Mouse (Mus musculus) spleen, postnatal 10 days (tissue): ENCODE data around the gene Map1lc3b.

Experiments
- DNase-seq, 2 experiments: peaks; one replicate each; pipeline ENCODE4 v3.0.0; 2021 to 2022; ENCODE audit warnings: low spot score in 2 of 2

Gene Map1lc3b

DNA sequence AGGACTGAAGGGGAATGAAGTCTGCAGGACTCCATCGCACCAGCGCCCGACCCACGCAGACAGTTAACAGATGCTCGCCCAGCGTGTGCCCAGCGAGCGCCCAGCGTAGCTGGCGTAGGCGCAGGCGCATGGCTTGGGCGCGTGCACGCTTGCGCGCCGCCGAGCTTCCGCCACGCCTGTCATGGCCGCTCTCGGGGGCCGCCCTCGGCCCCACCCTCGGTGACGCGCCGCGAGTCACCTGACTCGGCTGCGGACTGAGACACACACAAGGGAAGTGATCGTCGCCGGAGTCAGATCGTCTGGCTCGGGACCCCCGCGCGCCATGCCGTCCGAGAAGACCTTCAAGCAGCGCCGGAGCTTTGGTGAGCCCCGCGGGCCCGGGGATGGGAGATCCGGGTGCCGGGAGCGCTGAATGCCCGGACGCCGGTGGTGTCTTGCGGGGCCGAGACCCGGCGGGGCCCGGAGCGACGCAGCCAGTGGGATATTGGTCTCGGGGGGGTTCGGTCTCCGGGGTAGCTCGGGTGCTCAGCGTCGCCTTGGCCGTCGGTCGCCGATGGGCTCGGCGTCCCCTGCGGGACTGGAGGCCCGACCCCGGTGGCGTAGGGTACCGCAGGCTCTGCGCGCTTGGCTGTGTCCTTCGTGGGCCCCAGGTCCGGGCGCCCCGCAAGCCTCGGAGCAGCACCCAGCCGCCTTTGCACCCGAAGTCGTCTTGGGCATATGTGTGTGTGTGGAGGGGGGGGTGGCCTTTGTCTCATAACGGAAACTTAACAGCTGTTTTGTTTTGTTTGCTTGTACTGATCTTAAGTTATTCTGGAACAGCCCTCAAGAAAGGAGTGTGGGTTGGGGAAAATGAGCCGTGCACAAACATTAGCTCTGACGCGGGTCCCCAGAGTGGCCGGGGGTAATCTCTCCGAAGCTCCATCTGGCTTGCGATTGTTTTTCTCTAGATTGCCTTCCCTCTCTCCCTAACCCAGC, at the start of gene Map1lc3b:
Gene Map1lc3b, plus strand, starts transcription at position 159 of the 975 bp plus-strand sequence.
- peak; percentile 96 to 99 for DNase-seq

- DNase-seq: no peak
Observed at GRCm38 (mm10) chr8:121541862-121542261, 48.3 kb upstream of the Map1lc3b start.

DNA sequence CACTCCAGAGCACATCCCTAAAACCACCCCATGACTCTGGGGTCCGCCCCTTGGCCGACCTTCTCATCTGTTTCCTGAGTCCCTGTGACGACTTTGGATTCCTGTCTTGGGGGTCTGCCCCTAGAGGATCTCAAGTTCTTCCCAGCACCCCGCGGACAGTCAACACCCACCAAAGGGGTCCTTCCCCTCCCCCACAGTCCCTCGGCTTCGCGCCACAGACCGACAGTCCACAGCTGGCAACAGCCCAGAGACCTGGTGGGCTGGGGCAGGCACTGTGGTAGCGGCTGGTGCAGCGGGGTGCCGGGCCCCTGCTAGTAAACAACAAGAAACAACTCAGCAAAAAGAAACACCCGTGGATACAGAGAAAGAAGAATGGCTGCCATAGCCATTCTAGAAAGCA, 47.3 kb upstream of the Map1lc3b start:
- no peak for DNase-seq

DNA sequence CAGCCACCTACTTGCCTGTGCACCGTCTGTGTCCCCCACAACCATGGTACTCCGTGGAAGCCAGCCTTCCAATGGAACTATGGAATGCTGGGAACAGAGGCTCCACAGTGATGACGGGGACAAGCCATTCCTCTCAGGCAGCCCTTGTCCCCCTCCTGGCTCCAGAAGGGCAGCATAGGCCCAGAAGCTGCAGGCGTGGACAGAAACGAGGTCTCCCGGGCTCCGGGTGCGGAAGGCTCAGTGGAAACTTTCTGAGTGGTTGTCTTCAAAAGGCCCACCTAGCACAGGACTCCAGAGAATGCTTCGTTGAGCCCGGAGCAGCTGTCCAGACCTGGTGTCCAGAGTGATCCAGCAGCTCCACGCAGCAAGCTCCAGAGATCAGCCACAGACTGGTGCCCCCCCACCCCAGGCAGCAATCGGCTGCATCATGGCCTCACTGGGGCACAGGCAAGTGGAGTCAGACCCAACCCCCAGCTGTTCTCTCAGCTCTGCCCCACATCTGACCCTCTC, 45.8 kb upstream of the Map1lc3b start, which contains the start of gene 1700018B08Rik:
Gene 1700018B08Rik, minus strand, starts transcription at position 45 of the 510 bp plus-strand sequence.
- no peak for DNase-seq

- DNase-seq: no peak
Observed at GRCm38 (mm10) chr8:121544936-121545335, 45.2 kb upstream of the Map1lc3b start.

DNA sequence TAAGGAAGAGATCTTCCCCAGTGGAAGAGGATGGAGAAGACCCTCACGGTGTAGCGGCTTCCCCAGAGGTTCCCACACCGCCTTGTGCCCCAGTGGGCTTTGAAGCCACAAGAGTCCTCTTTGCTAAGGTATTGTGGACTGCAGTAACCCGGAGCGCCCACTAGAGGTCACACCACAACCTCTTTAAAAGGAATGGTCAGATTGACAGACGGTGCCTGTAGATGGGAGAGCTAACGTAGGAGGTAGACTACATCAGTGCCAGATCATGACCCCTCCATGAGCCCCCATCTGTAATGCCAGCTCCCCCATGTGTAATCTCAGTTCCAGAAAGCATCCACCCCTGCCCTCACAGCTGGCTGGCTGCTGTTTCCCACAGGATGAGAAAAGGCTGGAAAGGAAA, 43.0 kb upstream of the Map1lc3b start:
- DNase-seq: peak; percentile 60 to 83

DNA sequence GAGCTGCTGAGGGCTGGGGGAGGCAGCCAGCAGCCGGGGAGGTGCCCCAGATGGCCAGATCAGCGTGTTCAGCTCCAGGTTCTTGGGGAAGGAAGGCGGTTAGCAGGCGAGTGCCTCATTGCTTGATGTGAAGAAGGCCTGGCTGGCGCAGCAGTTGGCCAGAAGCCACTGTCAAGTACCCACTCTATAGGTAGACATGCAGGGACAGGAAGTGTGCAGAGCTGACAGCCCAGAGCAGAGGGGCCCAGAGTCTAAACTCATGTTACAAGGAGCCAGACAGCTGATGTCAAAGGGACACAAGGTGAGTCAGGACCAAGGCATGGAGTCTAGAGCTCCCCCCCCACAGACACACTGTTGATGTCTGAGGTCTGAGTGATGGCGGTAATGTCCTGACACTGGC, 40.1 kb upstream of the Map1lc3b start:
- no peak for DNase-seq

GRCm38 (mm10) chr8:121551065-121551985, 38.8 kb upstream of the Map1lc3b start:
- no peak for DNase-seq

DNA sequence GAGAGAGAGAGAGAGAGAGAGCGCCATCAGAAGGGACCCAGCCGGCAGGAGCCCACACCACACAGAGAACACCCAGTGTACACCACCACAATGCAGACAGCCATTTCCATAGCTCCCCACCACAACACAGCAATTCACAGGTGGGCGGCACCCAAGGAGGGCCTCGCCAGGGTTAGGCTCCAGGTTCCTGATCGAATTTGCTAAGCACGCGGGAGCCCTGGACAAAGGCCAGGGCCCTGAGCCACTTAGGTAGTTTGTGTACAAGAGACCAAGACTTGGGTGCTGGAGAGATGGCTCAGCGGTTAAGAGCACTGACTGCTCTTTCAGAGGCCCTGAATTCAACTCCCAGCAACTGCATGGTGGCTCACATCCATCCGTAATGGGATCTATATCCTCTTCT, 37.7 kb upstream of the Map1lc3b start:
- DNase-seq: no peak

- no peak for DNase-seq
Observed at GRCm38 (mm10) chr8:121553831-121554475, 36.2 kb upstream of the Map1lc3b start.

DNA sequence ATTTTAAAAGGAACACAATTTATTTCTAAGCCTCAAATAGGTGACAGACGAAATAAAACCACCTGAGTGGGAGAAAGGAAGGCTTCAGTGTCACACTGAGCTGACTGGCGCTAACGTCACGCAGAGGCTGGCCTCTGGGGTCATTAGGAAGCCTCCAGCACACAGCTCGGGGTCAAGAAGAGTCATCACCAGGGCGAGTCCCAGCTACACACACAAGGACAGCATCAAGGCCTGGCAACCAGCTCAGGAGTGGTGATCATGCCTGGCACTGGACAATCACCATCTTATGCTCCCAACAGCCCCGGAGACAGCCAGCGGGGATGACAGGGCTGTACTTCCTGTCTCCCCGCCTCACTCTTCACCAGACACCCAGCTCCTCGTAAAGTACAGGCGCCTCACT, 32.4 kb upstream of the Map1lc3b start:
- no peak for DNase-seq

- DNase-seq: no peak
Observed at GRCm38 (mm10) chr8:121558538-121558937, 31.6 kb upstream of the Map1lc3b start.

- DNase-seq: no peak
Observed at GRCm38 (mm10) chr8:121559801-121560200, 30.4 kb upstream of the Map1lc3b start.

DNA sequence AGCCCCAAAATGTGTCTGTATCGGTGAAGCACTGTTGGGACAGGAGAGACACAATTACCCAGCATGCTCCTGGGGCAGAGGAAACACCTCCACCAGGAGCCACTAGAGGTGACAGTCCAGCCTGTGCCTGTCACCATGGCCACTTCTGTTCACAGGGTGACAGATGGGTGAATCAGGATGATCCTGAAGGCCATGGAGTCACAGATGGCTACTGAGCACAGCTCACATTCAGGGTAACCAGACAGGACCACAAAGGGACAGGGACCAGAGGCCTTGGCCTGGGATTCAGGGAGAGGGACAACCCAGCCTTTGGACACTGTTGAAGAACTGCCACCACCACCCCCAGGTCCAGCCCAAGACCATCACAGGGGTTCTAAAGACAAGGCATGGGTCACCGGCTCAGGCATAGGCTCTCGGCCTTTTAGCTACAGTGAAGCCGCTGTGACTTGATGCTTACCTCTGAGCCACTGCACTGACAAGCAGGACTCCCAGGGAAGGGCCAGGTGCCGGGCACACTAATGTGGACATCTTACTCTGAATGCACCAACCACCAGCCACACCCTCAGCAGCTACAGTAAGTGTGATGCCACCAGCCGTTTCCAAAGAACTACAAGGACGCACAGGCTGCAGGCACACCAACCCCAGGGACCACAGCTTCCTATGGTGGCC, 29.6 kb upstream of the Map1lc3b start:
- no peak for DNase-seq

- no peak for DNase-seq
Observed at GRCm38 (mm10) chr8:121561636-121562345, 28.4 kb upstream of the Map1lc3b start.

DNA sequence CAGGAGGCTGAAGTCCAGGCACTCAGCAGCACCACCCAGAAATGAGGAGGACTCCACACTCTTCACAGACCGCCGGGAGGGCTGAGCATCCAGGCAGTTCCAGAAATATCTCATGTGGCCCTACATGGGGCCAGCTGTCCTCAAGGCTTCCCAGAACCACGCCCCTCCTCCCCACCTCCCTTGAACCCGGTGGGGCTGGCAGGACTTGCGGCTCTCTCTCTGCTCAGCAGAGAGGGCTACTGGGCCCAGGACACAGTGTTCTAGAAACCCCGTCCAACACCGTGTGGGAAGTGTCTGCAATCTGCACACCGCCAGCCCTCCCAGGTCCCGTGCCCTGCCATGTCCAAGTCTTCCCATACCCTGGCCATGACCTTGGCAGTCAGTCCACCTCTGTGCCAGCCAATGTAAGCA, 27.2 kb upstream of the Map1lc3b start:
- DNase-seq: no peak

- no peak for DNase-seq
Observed at GRCm38 (mm10) chr8:121563701-121564100, 26.5 kb upstream of the Map1lc3b start.

DNA sequence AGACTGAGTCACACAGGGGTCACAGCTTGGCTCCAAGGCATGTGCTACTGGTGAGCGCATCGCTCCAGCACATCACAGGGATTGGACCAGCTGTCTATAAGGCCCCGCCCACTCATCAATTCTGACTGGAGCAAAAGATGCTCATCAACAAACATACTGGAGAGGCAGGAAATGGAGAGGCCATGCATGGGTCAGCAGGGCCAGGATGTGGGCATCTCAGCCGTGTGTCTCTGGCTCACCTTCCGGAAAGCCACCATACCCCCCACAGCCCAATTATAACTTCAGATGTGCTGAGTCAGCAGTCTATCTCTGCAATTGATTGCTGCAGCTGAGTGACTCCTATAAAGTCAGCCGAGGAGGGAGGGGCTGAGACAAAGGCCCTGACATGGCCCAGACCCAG, 21.8 kb upstream of the Map1lc3b start:
- DNase-seq: no peak

- DNase-seq: no peak
Observed at GRCm38 (mm10) chr8:121570335-121570734, 19.8 kb upstream of the Map1lc3b start.

DNA sequence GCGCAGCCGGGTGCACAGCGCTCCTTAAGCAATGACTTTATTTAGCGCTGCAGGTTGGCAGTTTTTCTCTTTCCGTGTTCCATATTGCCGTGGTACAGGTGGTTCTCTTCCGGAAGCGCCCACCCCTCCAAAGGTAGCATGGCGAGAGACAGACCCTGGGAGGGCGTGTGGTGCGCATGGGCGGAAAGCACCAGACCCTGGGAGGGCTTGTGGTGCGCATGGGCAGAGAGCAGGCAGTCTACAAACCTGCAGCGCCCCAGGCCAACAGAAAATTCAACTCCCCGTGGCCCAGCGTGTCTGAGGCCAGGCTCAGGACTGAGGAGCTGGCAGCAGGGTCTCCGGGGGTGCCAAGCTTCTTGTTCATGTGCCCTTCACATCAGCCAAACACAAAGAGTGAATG, 19.4 kb upstream of the Map1lc3b start:
- no peak for DNase-seq
